In genomic region chr14:47117522-47117921, GRCm38 (mm10) we compare ENCODE assay signal across 20 mouse cellular contexts.
DNase-seq lines count a peak whose midpoint lies in the region; ATAC-seq and TF ChIP-seq lines count a peak whose summit lies in the region.
"Had no signal": no experiment of that assay in that cellular context is flagged by ENCODE, and none has a peak within 500 bp of the region (broad histone marks: within the 10 kb centered on the region; RNA-seq: fewer than 3 reads in every experiment).

No protein-coding gene starts in this region.

- H3K9me3 ChIP-seq in kidney, postnatal 0 days (replicated peaks; ENCODE audit: low read length) = no peaks in the 10 kb centered on the region
- no peaks in the 10 kb centered on the region for H3K9me3 ChIP-seq in midbrain, postnatal 0 days (ENCODE audit: low read length)
- no peaks in the 10 kb centered on the region for H3K9me3 ChIP-seq in midbrain, embryonic 16.5 days (replicated peaks; ENCODE audit: control insufficient read depth, low read length, poor library complexity, severe bottlenecking)
- no peaks in the 10 kb centered on the region for H3K9me3 ChIP-seq in stomach, postnatal 0 days (ENCODE audit: control insufficient read depth, low read length)
- H3K9me3 ChIP-seq in heart, embryonic 11.5 days (replicated peaks; ENCODE audit: control insufficient read depth, low read length) = no peaks in the 10 kb centered on the region
- H3K9me3 ChIP-seq: neural tube, embryonic 15.5 days; stomach, embryonic 15.5 days had no signal

- no peak overlapping the region for H3K4me2 ChIP-seq in kidney, postnatal 0 days (ENCODE audit: low read length)
- H3K4me2 ChIP-seq in midbrain, postnatal 0 days (ENCODE audit: low read depth, low read length, poor library complexity, severe bottlenecking) = no peak overlapping the region
- H3K4me2 ChIP-seq in midbrain, embryonic 16.5 days (ENCODE audit: low read length) = no peak overlapping the region
- H3K4me2 ChIP-seq in stomach, postnatal 0 days (replicated peaks; ENCODE audit: low read depth) = no peak overlapping the region
- H3K4me2 ChIP-seq in heart, embryonic 11.5 days = no peak overlapping the region
- H3K4me2 ChIP-seq: neural tube, embryonic 15.5 days; stomach, embryonic 15.5 days had no signal

- TF ChIP-seq EP300 in stomach, postnatal 0 days (optimal IDR thresholded peaks at IDR 0.05) = no peak

- H3K27me3 ChIP-seq in kidney, postnatal 0 days (ENCODE audit: insufficient read depth, low read length) = no peaks in the 10 kb centered on the region
- H3K27me3 ChIP-seq in midbrain, postnatal 0 days (ENCODE audit: insufficient read depth, low read length) = no peaks in the 10 kb centered on the region
- H3K27me3 ChIP-seq in midbrain, embryonic 16.5 days (ENCODE audit: control insufficient read depth, insufficient read depth, low read depth, low read length) = no peaks in the 10 kb centered on the region
- no peaks in the 10 kb centered on the region for H3K27me3 ChIP-seq in stomach, postnatal 0 days (ENCODE audit: control insufficient read depth, insufficient read depth, low read length)
- 0 out of 2 replicates have a peak, but pooled peaks cover 2% of the 10 kb centered on the region for H3K27me3 ChIP-seq in heart, embryonic 11.5 days (ENCODE audit: control insufficient read depth, insufficient read depth, low read length)
- H3K27me3 ChIP-seq: neural tube, embryonic 15.5 days; stomach, embryonic 15.5 days had no signal

- no peak overlapping the region for H3K4me3 ChIP-seq in kidney, postnatal 0 days (replicated peaks; ENCODE audit: low read depth, low read length)
- no peak overlapping the region for H3K4me3 ChIP-seq in midbrain, postnatal 0 days (ENCODE audit: low read depth, low read length)
- H3K4me3 ChIP-seq in midbrain, embryonic 16.5 days (ENCODE audit: low read depth, low read length) = no peak overlapping the region
- H3K4me3 ChIP-seq in stomach, postnatal 0 days (ENCODE audit: low read depth, low read length) = no peak overlapping the region
- H3K4me3 ChIP-seq in heart, embryonic 11.5 days (ENCODE audit: low read depth, low read length) = no peak overlapping the region
- H3K4me3 ChIP-seq: layer of hippocampus, adult 2 months; left cerebral cortex, adult 2 months; megakaryocyte, embryonic 14.5 days; neural tube, embryonic 15.5 days; stomach, embryonic 15.5 days had no signal

- 71% methylated on average over 7 of the region's 7 CpGs for WGBS in kidney, postnatal 0 days
- 77% methylated on average over 7 of the region's 7 CpGs for WGBS in midbrain, postnatal 0 days
- WGBS in midbrain, embryonic 16.5 days = 75% methylated on average over 7 of the region's 7 CpGs
- 67% methylated on average over 7 of the region's 7 CpGs for WGBS in stomach, postnatal 0 days
- WGBS in heart, embryonic 11.5 days (ENCODE audit: insufficient replicate concordance) = 75% methylated on average over 7 of the region's 7 CpGs

- no peak overlapping the region for H3K27ac ChIP-seq in kidney, postnatal 0 days
- H3K27ac ChIP-seq in midbrain, postnatal 0 days (ENCODE audit: low read depth, low read length) = no peak overlapping the region
- no peak overlapping the region for H3K27ac ChIP-seq in midbrain, embryonic 16.5 days (ENCODE audit: low read length)
- H3K27ac ChIP-seq in stomach, postnatal 0 days (replicated peaks) = no peak overlapping the region
- no peak overlapping the region for H3K27ac ChIP-seq in heart, embryonic 11.5 days (ENCODE audit: low read depth, low read length)
- H3K27ac ChIP-seq: layer of hippocampus, adult 2 months; left cerebral cortex, adult 2 months; neural tube, embryonic 15.5 days; stomach, embryonic 15.5 days had no signal

- H3K9ac ChIP-seq in kidney, postnatal 0 days (ENCODE audit: low read depth, low read length) = no peak overlapping the region
- no peak overlapping the region for H3K9ac ChIP-seq in midbrain, postnatal 0 days (replicated peaks; ENCODE audit: low read length, poor library complexity, severe bottlenecking)
- H3K9ac ChIP-seq in midbrain, embryonic 16.5 days (ENCODE audit: low read depth, low read length) = no peak overlapping the region
- no peak overlapping the region for H3K9ac ChIP-seq in stomach, postnatal 0 days (ENCODE audit: low read length)
- no peak overlapping the region for H3K9ac ChIP-seq in heart, embryonic 11.5 days (ENCODE audit: low read depth, low read length)
- H3K9ac ChIP-seq: neural tube, embryonic 15.5 days; stomach, embryonic 15.5 days had no signal

- no peaks in the 10 kb centered on the region for H3K4me1 ChIP-seq in kidney, postnatal 0 days (replicated peaks; ENCODE audit: insufficient read depth, low read length)
- H3K4me1 ChIP-seq in midbrain, postnatal 0 days (ENCODE audit: insufficient read depth, low read length) = no peaks in the 10 kb centered on the region
- no peaks in the 10 kb centered on the region for H3K4me1 ChIP-seq in midbrain, embryonic 16.5 days (ENCODE audit: control insufficient read depth, insufficient read depth, low read length)
- 0 out of 2 replicates have a peak, but pooled peaks cover 2% of the 10 kb centered on the region for H3K4me1 ChIP-seq in stomach, postnatal 0 days (replicated peaks; ENCODE audit: control insufficient read depth, insufficient read depth)
- 0 out of 2 replicates have a peak, but pooled peaks cover 4% of the 10 kb centered on the region for H3K4me1 ChIP-seq in heart, embryonic 11.5 days (ENCODE audit: control insufficient read depth, insufficient read depth, low read length)
- H3K4me1 ChIP-seq: neural tube, embryonic 15.5 days; stomach, embryonic 15.5 days had no signal

- DNase-seq in cerebellum, postnatal 10 days = peak; percentile 36 to 49
- DNase-seq in cerebellum, postnatal 4 days (ENCODE audit: low spot score in 2 of 2) = no peak
- no peak for DNase-seq in kidney, postnatal 0 days (ENCODE audit: low spot score)
- no peak for DNase-seq in kidney, adult 8-10 months
- no peak for DNase-seq in midbrain, postnatal 0 days (ENCODE audit: low spot score)
- no peak for DNase-seq in stomach, postnatal 0 days (ENCODE audit: low spot score)
- DNase-seq: adrenal gland, adult 2 months; cerebellum, adult 18-20 months; embryo, embryonic 11 days; heart, postnatal 36 days; lung, adult 2 months had no signal

- no peak for ATAC-seq in kidney, postnatal 0 days (replicated peaks; ENCODE audit: low FRiP score, low read depth)
- ATAC-seq in midbrain, postnatal 0 days (ENCODE audit: low FRiP score) = no peak
- ATAC-seq in midbrain, embryonic 16.5 days = no peak
- no peak for ATAC-seq in stomach, postnatal 0 days (ENCODE audit: low FRiP score, low TSS enrichment)
- ATAC-seq in heart, embryonic 11.5 days (replicated peaks; ENCODE audit: insufficient number of reproducible peaks, low FRiP score, low TSS enrichment) = no peak
- ATAC-seq: forebrain, embryonic 14.5 days; inflammation-experienced regulatory T-cells, adult 6 months had no signal

- TF ChIP-seq CTCF in kidney, postnatal 0 days (IDR thresholded peaks at IDR 0.05; ENCODE audit: low read depth) = peak; percentile 32; the same call in 1 of the 2 replicates
- peak; percentile 29; the same call in 1 of the 2 replicates for TF ChIP-seq CTCF in midbrain, postnatal 0 days (IDR thresholded peaks at IDR 0.05)
- TF ChIP-seq CTCF in stomach, postnatal 0 days (IDR thresholded peaks at IDR 0.05; ENCODE audit: low read depth) = peak; percentile 41; the same call in 1 of the 2 replicates

- H3K36me3 ChIP-seq in kidney, postnatal 0 days (ENCODE audit: insufficient read depth, low read length) = no peaks in the 10 kb centered on the region
- H3K36me3 ChIP-seq in midbrain, postnatal 0 days (ENCODE audit: insufficient read depth, low read length) = no peaks in the 10 kb centered on the region
- H3K36me3 ChIP-seq in midbrain, embryonic 16.5 days (ENCODE audit: control insufficient read depth, insufficient read depth, low read length) = no peaks in the 10 kb centered on the region
- H3K36me3 ChIP-seq in stomach, postnatal 0 days (ENCODE audit: control insufficient read depth, insufficient read depth, low read length) = no peaks in the 10 kb centered on the region
- H3K36me3 ChIP-seq in heart, embryonic 11.5 days (ENCODE audit: control insufficient read depth, insufficient read depth, low read length) = no peaks in the 10 kb centered on the region
- H3K36me3 ChIP-seq: neural tube, embryonic 15.5 days; stomach, embryonic 15.5 days had no signal

Comparison
In these comparisons a context has a peak if more than half of its experiments do, and no peak if none do; other contexts are left out.
1. DNase-seq: peak in cerebellum, postnatal 10 days (2 of 2); none in cerebellum, postnatal 4 days (0 of 2), kidney, postnatal 0 days (single experiment), kidney, adult 8-10 months (0 of 2), midbrain, postnatal 0 days (single experiment) and stomach, postnatal 0 days (single experiment).
2. Peak in every context shown above with its lines, with median percentiles within 50 percentile points of each other: CTCF ChIP-seq.